Mouse (Mus musculus): ENCODE results near the gene Pprc1.

The Pprc1 gene

DNA sequence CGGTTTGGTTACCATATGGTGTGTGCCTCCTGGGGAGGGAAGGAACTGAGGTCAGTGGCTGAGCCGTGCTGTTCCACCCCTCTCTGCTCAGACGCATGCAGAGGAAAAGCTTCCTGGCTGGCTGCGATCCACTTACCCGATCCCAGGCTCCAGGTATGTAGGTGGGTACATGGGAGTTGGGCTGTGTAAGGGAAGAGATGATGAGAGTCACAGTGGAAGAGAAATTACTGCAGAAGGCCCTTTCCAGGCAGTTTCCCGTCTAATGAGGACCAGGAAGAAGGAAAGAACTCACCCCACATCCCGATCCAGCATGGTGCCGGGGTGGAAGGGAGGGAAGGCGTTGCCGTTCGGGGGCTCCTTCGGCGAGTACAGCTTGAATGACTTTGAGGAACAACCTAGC lies 8.7 kb upstream of the Pprc1 start:
- DNase-seq: no peak

- no peak for DNase-seq
Measured at GRCm38 (mm10) chr19:46036477-46037242, 8.0 kb upstream of the Pprc1 start.

DNA sequence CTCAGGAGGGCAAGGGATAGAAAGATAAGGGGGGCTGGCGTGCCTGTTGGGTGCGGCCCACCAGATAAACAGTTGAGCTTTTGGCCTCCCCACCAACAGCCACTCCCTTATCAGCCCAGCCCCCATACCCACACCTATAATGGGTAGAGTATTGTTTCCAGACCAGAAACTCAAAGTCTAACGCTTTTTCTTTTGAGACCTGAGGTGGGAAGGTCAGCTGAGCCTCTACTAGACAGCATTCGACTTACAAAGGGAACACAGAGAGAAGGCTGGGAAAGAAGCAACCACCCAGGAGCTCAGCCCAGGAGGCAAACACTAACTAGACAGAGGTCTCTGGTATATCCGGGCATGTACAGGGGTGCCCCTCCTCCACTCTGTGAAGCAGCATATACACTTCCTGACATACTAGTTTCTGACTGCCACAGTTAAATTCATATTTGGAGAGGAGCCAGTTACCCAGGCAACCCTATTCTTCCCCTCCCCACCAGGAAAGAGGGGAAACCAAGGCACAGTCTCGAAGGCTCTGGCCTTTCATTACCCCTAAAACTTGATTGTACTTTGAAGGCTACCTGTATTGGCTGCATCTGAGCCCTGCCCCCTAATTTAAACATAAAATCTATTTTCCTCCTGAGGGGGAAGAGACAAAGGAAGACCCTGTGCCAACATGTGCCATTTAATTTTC lies 7.3 kb upstream of the Pprc1 start:
- DNase-seq: peak; percentile 61 to 74

DNA sequence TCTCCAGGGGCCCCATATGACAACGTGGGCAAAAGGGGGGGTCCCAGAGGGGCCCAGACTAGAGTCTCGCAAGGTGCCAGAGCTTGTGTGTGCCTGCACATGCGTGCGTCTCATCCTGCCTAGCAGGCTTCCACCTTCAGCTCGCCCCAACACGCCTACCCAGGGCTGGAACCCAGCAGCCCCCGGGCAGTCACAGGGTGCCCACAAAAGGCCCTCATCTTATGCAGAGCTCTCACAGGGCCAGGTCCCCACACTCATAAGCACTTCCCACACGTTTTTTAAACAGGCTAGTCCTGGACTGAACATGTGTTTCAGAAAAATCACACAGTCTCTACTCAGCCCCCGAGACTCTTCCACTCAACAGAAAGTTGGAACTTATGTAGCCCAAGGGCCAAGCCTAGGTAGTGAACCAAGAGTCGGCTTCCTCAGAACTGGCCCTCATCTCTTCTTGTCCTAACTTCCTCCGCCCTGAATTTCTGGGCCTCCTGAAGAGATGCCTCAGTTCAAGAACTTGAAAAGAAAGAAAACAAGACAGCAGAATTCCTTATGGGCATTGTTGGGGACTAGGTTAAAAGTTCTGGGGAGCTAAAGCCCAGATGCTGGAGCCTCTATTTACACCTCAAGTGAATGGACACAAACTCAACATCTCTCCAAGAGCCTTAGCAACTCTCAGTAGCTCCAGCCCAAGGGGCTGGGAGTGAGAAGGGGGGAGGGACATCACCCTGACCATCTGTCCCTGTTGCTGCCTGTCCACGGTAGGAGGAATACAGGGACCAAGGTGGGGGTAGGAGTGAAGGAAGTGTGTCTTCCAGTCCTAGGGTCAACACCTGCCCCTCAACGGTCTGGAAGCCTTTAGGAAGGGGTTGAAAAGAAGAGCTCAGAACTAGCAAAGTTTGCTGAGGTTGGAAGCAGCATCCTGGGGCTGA lies 6.5 kb upstream of the Pprc1 start:
- peak; percentile 55 to 65 for DNase-seq

GRCm38 (mm10) chr19:46038851-46039260 lies 5.8 kb upstream of the Pprc1 start:
- DNase-seq: peak; percentile 43 to 58

- DNase-seq: peak; percentile 88 to 90
Measured at GRCm38 (mm10) chr19:46039478-46039877, 5.2 kb upstream of the Pprc1 start.

GRCm38 (mm10) chr19:46040149-46040902 lies 4.4 kb upstream of the Pprc1 start:
- DNase-seq: peak; percentile 40 to 73

DNA sequence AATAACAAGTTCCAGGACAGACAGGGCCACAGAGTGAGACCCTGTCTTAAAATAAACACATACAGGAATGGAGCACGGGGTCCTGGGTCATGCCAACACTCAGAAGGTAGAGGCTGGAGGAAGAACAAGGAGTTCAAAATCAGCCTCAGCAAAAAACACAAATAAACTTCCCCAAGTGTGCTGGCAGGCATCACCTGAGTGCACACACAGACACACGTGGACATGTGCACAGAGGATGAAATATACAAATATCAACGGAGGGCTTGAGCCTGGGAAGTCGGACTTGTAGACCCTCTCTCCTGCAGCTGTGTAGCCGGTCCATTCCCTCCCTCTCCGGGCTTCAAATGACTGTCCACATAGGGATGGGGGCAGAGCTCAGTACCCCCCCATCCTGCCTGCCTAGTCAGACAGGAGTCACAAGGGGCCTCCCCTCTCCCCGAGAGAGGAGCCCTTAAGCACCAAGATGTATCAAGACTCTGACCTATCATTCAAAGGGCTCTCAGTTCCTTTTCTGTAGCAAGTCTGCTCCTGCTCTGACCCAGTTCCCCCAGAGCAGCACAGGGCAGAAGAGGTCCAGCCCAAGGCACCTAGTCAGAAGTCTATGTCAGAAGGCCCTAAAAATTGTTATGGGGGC lies 3.3 kb upstream of the Pprc1 start:
- DNase-seq: no peak

DNA sequence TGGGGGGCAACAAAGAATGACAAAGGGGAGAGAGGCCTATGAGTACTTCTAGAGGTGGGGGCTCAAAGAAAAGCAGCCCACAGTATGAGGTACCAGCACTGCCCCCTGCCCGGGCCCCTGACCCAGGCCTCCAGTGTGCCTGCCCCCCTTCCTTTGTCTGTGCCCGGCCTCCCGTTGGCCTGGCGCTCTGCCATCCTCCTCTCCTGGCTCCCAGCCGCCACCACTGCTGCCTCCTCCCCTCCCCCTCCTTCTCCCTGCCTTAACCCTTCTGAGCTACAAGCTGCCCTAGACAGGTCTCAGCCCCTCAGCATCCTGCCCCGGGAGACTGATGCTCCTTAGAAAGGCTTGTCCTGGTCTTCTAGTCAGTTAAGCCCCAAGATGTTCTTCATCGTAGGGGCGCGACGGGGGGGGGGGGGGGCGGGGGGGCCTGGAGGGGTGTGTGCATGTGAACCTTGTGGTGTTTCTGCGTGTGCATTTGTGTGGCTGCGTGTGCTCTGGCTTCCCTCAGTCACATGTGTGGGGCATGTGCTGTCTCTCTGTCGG lies 2.7 kb upstream of the Pprc1 start:
- DNase-seq: peak; percentile 58 to 64

GRCm38 (mm10) chr19:46042476-46043011 lies 2.1 kb upstream of the Pprc1 start:
- peak; percentile 48 to 70 for DNase-seq

- DNase-seq: no peak
Measured at GRCm38 (mm10) chr19:46043380-46043779, 1.3 kb upstream of the Pprc1 start.

GRCm38 (mm10) chr19:46044993-46045695 lies 458 bp downstream of the Pprc1 start, which contains the start of gene Ldb1:
Ldb1 (minus strand) TSS chr19:46045214.
- DNase-seq: peak; percentile 62 to 75

GRCm38 (mm10) chr19:46045696-46046311 lies 1.1 kb downstream of the Pprc1 start:
- peak in 1 of 2 experiments; percentile 22 for DNase-seq

GRCm38 (mm10) chr19:46046621-46047025 lies 1.9 kb downstream of the Pprc1 start:
- DNase-seq: no peak

- DNase-seq: no peak
Measured at GRCm38 (mm10) chr19:46047426-46047825, 2.7 kb downstream of the Pprc1 start.

GRCm38 (mm10) chr19:46049129-46049528 lies 4.4 kb downstream of the Pprc1 start:
- no peak for DNase-seq

DNA sequence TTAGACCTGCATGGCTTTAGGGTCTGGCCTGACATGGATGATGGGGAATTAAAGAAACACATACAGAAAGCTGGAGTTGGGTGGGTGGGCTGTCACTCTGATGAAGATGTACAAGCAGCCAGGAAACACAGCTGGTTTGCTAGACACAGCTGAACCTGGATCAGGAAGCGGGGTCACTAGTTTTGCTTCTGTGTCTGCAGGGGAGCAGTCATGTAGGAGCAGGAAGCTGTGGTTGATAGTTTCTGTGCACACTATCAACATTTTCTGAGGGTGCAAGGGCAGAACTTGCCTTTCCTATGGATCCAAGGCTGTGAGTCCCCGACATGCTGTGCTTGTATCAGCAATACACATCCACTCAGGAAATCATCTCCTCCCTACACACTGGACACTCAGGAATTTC lies 5.8 kb downstream of the Pprc1 start:
- DNase-seq: peak; percentile 21 to 59

DNA sequence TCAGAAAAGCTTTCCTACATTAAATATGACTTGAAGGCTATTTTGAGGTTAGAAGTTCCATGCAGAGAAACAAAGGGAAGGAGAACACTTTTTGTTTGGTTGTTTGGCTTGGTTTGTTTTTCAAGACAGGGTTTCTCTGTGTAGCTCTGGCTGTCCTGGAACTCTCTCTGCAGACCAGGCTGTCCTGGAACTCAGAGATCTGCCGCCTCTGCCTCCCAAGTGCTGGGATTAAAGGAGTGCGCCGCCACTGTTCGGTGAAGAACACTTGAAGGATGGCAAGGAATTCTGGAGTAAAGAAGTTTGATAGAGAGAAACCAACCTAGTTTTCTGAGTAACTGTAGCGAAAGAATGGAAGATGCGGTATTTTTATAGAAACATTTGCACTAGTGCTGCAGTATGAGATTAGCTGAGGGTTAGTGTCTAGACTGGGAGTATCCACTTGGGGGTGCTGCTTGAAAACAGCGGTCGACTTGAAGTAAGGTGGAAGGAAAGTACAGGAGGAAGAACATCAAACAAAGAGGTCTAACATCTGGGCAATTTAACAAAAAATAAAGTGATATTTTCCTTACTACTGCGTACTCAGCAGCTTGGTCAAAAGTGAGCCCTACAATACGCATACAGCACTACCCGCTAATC lies 11.2 kb downstream of the Pprc1 start:
- DNase-seq: no peak

- peak; percentile 86 to 94 for DNase-seq
Measured at GRCm38 (mm10) chr19:46056388-46056946, 11.8 kb downstream of the Pprc1 start.

All from thymus, adult 18-20 months (tissue).